Mouse (Mus musculus): ENCODE measurements around the gene Vwf. TPM values are rescaled to one million over a fixed set of nuclear protein-coding genes. Genes with fewer than 3 reads are reported as not detected.

The Vwf gene
- polyA plus RNA-seq, 1 experiment from 2014 or later = 9.8 TPM

DNA sequence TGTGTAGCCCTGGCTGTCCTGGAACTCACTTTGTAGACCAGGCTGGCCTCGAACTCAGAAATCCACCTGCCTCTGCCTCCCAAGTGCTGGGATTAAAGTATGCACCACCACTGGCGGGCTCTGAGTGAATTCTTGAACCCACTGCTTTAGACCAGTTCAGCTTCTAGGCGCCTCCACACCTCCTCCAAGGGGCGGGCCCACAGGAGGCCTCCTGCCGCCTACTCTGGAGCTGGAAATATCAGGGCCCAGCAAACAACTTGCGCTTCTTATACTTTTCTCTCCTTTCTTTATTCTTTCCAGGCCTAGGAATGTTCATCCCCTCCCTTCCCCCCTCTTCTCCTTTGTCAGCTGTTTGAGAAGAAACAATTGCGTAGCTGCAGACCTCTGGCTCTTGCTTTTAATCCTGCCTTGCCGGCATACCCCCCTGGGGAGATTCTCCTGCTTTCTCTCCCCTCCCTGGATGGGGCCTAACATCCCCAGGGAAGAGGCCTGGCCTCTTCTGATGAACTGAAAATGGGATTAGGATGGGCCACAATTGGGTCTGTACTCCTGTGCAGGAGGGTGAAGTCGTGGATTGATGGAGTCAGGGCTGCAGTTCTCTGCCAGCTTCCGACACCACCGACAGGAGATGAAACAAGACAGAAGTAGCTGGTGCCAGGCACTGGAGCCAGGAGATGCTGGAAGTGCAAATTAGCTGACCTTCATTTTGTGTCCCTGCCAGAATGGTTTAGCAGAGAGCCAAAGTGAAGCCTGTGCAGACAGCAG lies 31.5 kb downstream of the Vwf start:
- Histone ChIP-seq H3K27me3 (ENCODE audit: control insufficient read depth, insufficient read depth, low read depth, low read length) (no peaks in the 10 kb centered on the region), H3K36me3 (ENCODE audit: control insufficient read depth, insufficient read depth, low read length) (no peaks in the 10 kb centered on the region), H3K4me1 (ENCODE audit: control insufficient read depth, insufficient read depth, low read length) (peaks cover 4% of the 10 kb centered on the region), H3K27ac (ENCODE audit: low read length) (peak overlapping the region; percentile 50), H3K4me2 (ENCODE audit: low read length) (no peak overlapping the region), H3K4me3 (ENCODE audit: low read depth, low read length) (no peak overlapping the region), H3K9me3 (replicated peaks; ENCODE audit: control insufficient read depth, low read length, poor library complexity, severe bottlenecking) (no peaks in the 10 kb centered on the region), H3K9ac (ENCODE audit: low read depth, low read length) (peak overlapping the region; percentile 38; the same call in 1 of the 2 replicates)
- WGBS = 19% methylated on average over 11 of the region's 11 CpGs
- ATAC-seq = peak; percentile 78

- peaks cover 4% of the 10 kb centered on the region for H3K4me1 ChIP-seq (ENCODE audit: control insufficient read depth, insufficient read depth, low read length)
- no peak overlapping the region for H3K4me2 ChIP-seq (ENCODE audit: low read length)
- H3K36me3 ChIP-seq (ENCODE audit: control insufficient read depth, insufficient read depth, low read length) = no peaks in the 10 kb centered on the region
- ATAC-seq = peak; percentile 43
- no peaks in the 10 kb centered on the region for H3K9me3 ChIP-seq (replicated peaks; ENCODE audit: control insufficient read depth, low read length, poor library complexity, severe bottlenecking)
- H3K27me3 ChIP-seq (ENCODE audit: control insufficient read depth, insufficient read depth, low read depth, low read length) = no peaks in the 10 kb centered on the region
- no peak overlapping the region for H3K4me3 ChIP-seq (ENCODE audit: low read depth, low read length)
- H3K9ac ChIP-seq (ENCODE audit: low read depth, low read length) = no peak overlapping the region
- 40% methylated on average over 7 of the region's 7 CpGs for whole genome bisulfite sequencing
- H3K27ac ChIP-seq (ENCODE audit: low read length) = no peak overlapping the region; the same call in 1 of the 2 replicates
Measured at GRCm38 (mm10) chr6:125578647-125579011, 32.1 kb downstream of the Vwf start.

GRCm38 (mm10) chr6:125579864-125580263 lies 33.3 kb downstream of the Vwf start:
- ATAC-seq = no peak
- Histone ChIP-seq H3K9me3 (replicated peaks; ENCODE audit: control insufficient read depth, low read length, poor library complexity, severe bottlenecking) (no peaks in the 10 kb centered on the region), H3K9ac (ENCODE audit: low read depth, low read length) (no peak overlapping the region), H3K4me3 (ENCODE audit: low read depth, low read length) (no peak overlapping the region), H3K36me3 (ENCODE audit: control insufficient read depth, insufficient read depth, low read length) (no peaks in the 10 kb centered on the region), H3K27me3 (ENCODE audit: control insufficient read depth, insufficient read depth, low read depth, low read length) (no peaks in the 10 kb centered on the region), H3K4me1 (ENCODE audit: control insufficient read depth, insufficient read depth, low read length) (peaks cover 4% of the 10 kb centered on the region), H3K4me2 (ENCODE audit: low read length) (no peak overlapping the region), H3K27ac (ENCODE audit: low read length) (no peak overlapping the region)
- 97% methylated on average over 2 of the region's 2 CpGs for WGBS

- WGBS = 81% methylated on average over 6 of the region's 6 CpGs
- Histone ChIP-seq H3K36me3 (ENCODE audit: control insufficient read depth, insufficient read depth, low read length) (no peaks in the 10 kb centered on the region), H3K4me2 (ENCODE audit: low read length) (no peak overlapping the region), H3K4me1 (ENCODE audit: control insufficient read depth, insufficient read depth, low read length) (peaks cover 9% of the 10 kb centered on the region), H3K9ac (ENCODE audit: low read depth, low read length) (no peak overlapping the region), H3K27me3 (ENCODE audit: control insufficient read depth, insufficient read depth, low read depth, low read length) (no peaks in the 10 kb centered on the region), H3K4me3 (ENCODE audit: low read depth, low read length) (no peak overlapping the region), H3K9me3 (replicated peaks; ENCODE audit: control insufficient read depth, low read length, poor library complexity, severe bottlenecking) (no peaks in the 10 kb centered on the region), H3K27ac (ENCODE audit: low read length) (no peak overlapping the region)
- no peak for ATAC-seq
Measured at GRCm38 (mm10) chr6:125583666-125584065, 37.1 kb downstream of the Vwf start.

- no peak overlapping the region for H3K9ac ChIP-seq (ENCODE audit: low read depth, low read length)
- over 99% methylated on average over 14 of the region's 15 CpGs for WGBS
- H3K4me2 ChIP-seq (ENCODE audit: low read length) = no peak overlapping the region
- H3K36me3 ChIP-seq (ENCODE audit: control insufficient read depth, insufficient read depth, low read length) = no peaks in the 10 kb centered on the region
- H3K27me3 ChIP-seq (ENCODE audit: control insufficient read depth, insufficient read depth, low read depth, low read length) = no peaks in the 10 kb centered on the region
- H3K4me1 ChIP-seq (ENCODE audit: control insufficient read depth, insufficient read depth, low read length) = peaks cover 9% of the 10 kb centered on the region
- no peak overlapping the region for H3K27ac ChIP-seq (ENCODE audit: low read length)
- H3K9me3 ChIP-seq (replicated peaks; ENCODE audit: control insufficient read depth, low read length, poor library complexity, severe bottlenecking) = no peaks in the 10 kb centered on the region
- H3K4me3 ChIP-seq (ENCODE audit: low read depth, low read length) = no peak overlapping the region
- no peak for ATAC-seq
Measured at GRCm38 (mm10) chr6:125584266-125584665, 37.7 kb downstream of the Vwf start.

GRCm38 (mm10) chr6:125585579-125585978 lies 39.0 kb downstream of the Vwf start:
- Histone ChIP-seq H3K27me3 (ENCODE audit: control insufficient read depth, insufficient read depth, low read depth, low read length) (no peaks in the 10 kb centered on the region), H3K9me3 (replicated peaks; ENCODE audit: control insufficient read depth, low read length, poor library complexity, severe bottlenecking) (no peaks in the 10 kb centered on the region), H3K4me1 (ENCODE audit: control insufficient read depth, insufficient read depth, low read length) (peaks cover 9% of the 10 kb centered on the region), H3K4me2 (ENCODE audit: low read length) (no peak overlapping the region), H3K9ac (ENCODE audit: low read depth, low read length) (no peak overlapping the region), H3K4me3 (ENCODE audit: low read depth, low read length) (no peak overlapping the region), H3K27ac (ENCODE audit: low read length) (peak overlapping the region; percentile 53; the same call in 1 of the 2 replicates), H3K36me3 (ENCODE audit: control insufficient read depth, insufficient read depth, low read length) (no peaks in the 10 kb centered on the region)
- whole genome bisulfite sequencing = 50% methylated on average over 3 of the region's 3 CpGs
- peak; percentile 23; the same call in 1 of the 2 replicates for ATAC-seq

DNA sequence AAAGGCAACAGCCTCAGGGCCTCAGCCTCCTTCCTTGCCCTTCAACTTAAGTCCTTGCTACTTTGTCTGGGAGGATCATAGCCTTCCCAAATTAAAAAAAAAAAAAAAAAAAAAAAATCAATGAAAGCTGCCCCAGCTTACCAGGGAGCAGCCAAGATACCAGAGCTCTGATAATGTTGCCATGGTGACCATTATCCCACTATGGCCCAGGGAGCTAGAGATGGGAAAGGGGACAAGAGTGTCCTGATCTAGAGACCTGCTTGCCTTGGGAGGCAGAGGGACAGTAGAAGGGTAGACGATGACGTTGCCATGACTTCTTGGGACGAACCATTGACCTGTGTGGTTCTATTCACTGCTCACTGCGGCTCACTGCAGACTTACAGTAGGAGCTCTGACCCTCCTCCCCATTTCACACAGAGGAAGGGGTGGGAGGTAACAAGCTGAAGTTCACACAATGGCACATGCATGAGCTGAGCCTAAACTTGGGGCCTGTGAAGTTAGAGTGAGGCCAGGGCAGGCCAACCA lies 39.5 kb downstream of the Vwf start:
- no peak for ATAC-seq
- Histone ChIP-seq H3K4me1 (ENCODE audit: control insufficient read depth, insufficient read depth, low read length) (peaks cover 9% of the 10 kb centered on the region), H3K9me3 (replicated peaks; ENCODE audit: control insufficient read depth, low read length, poor library complexity, severe bottlenecking) (no peaks in the 10 kb centered on the region), H3K9ac (ENCODE audit: low read depth, low read length) (no peak overlapping the region), H3K27me3 (ENCODE audit: control insufficient read depth, insufficient read depth, low read depth, low read length) (no peaks in the 10 kb centered on the region), H3K4me3 (ENCODE audit: low read depth, low read length) (no peak overlapping the region), H3K27ac (ENCODE audit: low read length) (no peak overlapping the region), H3K4me2 (ENCODE audit: low read length) (no peak overlapping the region), H3K36me3 (ENCODE audit: control insufficient read depth, insufficient read depth, low read length) (no peaks in the 10 kb centered on the region)
- WGBS = 41% methylated on average over 4 of the region's 4 CpGs

DNA sequence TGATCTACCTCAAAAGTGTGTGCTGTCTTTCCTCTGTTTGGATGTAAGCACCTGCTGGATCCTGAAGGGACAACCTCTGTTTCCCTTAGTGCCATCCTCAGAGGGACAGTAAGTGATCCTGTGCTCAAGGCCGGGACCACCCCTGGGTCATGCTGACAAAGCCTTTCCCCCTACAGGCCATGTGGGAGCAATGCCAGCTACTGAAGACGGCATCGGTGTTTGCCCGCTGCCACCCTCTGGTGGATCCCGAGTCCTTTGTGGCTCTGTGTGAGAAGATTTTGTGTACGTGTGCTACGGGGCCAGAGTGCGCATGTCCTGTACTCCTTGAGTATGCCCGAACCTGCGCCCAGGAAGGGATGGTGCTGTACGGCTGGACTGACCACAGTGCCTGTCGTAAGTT lies 41.7 kb downstream of the Vwf start:
- Histone ChIP-seq H3K4me3 (ENCODE audit: low read depth, low read length) (no peak overlapping the region), H3K36me3 (ENCODE audit: control insufficient read depth, insufficient read depth, low read length) (no peaks in the 10 kb centered on the region), H3K9ac (ENCODE audit: low read depth, low read length) (no peak overlapping the region), H3K4me1 (ENCODE audit: control insufficient read depth, insufficient read depth, low read length) (peaks cover 9% of the 10 kb centered on the region), H3K9me3 (replicated peaks; ENCODE audit: control insufficient read depth, low read length, poor library complexity, severe bottlenecking) (no peaks in the 10 kb centered on the region), H3K4me2 (ENCODE audit: low read length) (no peak overlapping the region), H3K27ac (ENCODE audit: low read length) (no peak overlapping the region), H3K27me3 (ENCODE audit: control insufficient read depth, insufficient read depth, low read depth, low read length) (no peaks in the 10 kb centered on the region)
- no peak for ATAC-seq
- 91% methylated on average over 12 of the region's 12 CpGs for WGBS

- H3K36me3 ChIP-seq (ENCODE audit: control insufficient read depth, insufficient read depth, low read length) = no peaks in the 10 kb centered on the region
- no peaks in the 10 kb centered on the region for H3K27me3 ChIP-seq (ENCODE audit: control insufficient read depth, insufficient read depth, low read depth, low read length)
- no peak overlapping the region for H3K4me3 ChIP-seq (ENCODE audit: low read depth, low read length)
- no peak overlapping the region for H3K9ac ChIP-seq (ENCODE audit: low read depth, low read length)
- no peak overlapping the region for H3K27ac ChIP-seq (ENCODE audit: low read length)
- H3K9me3 ChIP-seq (replicated peaks; ENCODE audit: control insufficient read depth, low read length, poor library complexity, severe bottlenecking) = no peaks in the 10 kb centered on the region
- no peak for ATAC-seq
- H3K4me2 ChIP-seq (ENCODE audit: low read length) = no peak overlapping the region
- WGBS = 75% methylated on average over 8 of the region's 8 CpGs
- peaks cover 9% of the 10 kb centered on the region for H3K4me1 ChIP-seq (ENCODE audit: control insufficient read depth, insufficient read depth, low read length)
Measured at GRCm38 (mm10) chr6:125589075-125589474, 42.5 kb downstream of the Vwf start.
